Mouse (Mus musculus) layer of hippocampus, postnatal 25 days (tissue): Measurements from ENCODE around the gene Sf3b1. TPM values are rescaled to one million over a fixed set of nuclear protein-coding genes. Genes with fewer than 3 reads are reported as not detected.
"Not testable (repeated sequence)": the region's sequence is repeated elsewhere in the genome, so short reads cannot be mapped to it uniquely, and the experiment has no call there.

Source experiments
- DNase-seq, 2 experiments: peaks; one replicate each; pipeline ENCODE4 v3.0.0; 2022; ENCODE audit warnings: mixed read lengths in 2 of 2, low spot score in 1 of 2; ENCODE audit errors: extremely low spot score in 1 of 2
- total RNA-seq, 2 experiments: library from RNA; stranded (reverse); gene quantifications; 2 replicates each; pipeline ENCODE4 v1.2.3; 2021

Sf3b1 gene
- total RNA-seq, 2 experiments from 2014 or later, result 142 to 171 TPM

- DNase-seq, result no peak
These were observed 66.6 kb downstream of the Sf3b1 start for GRCm38 (mm10) chr1:54960613-54961165.

GRCm38 (mm10) chr1:54958525-54958924, 68.8 kb downstream of the Sf3b1 start:
- DNase-seq, result no peak

- DNase-seq, result not testable (repeated sequence)
These were observed 70.3 kb downstream of the Sf3b1 start for GRCm38 (mm10) chr1:54956995-54957394.

GRCm38 (mm10) chr1:54954856-54955255, 72.4 kb downstream of the Sf3b1 start:
- DNase-seq, result no peak

GRCm38 (mm10) chr1:54944648-54945047, 82.6 kb downstream of the Sf3b1 start:
- DNase-seq, result no peak

GRCm38 (mm10) chr1:54935466-54935865, 91.8 kb downstream of the Sf3b1 start:
- DNase-seq, result no peak

Other genes with a start within 250 kb of the Sf3b1 start
- 10 to 100 TPM; 17.1 to 17.3 TPM for gene Ankrd44, start 101.1 kb downstream of the Sf3b1 start, total RNA-seq
- 10 to 100 TPM; 17.9 to 19.7 TPM for gene Coq10b, start 25.3 kb upstream of the Sf3b1 start, total RNA-seq
- gene Hspe1, start 60.7 kb upstream of the Sf3b1 start, total RNA-seq, result 10 to 100 TPM; 94.6 to 99.5 TPM
- gene Hspd1, start 60.8 kb upstream of the Sf3b1 start, total RNA-seq, result 100 to 1,000 TPM; 166 to 180 TPM
- 10 to 100 TPM; 57.1 to 57.5 TPM for gene Mob4, start 103.8 kb upstream of the Sf3b1 start, total RNA-seq
- 10 to 100 TPM; 32.0 to 33.8 TPM for gene Rftn2, start 199.3 kb upstream of the Sf3b1 start, total RNA-seq
- gene Mars2, start 209.7 kb upstream of the Sf3b1 start, total RNA-seq, result 1 to 10 TPM; 8.2 to 9.8 TPM